Mouse (Mus musculus): Measurements from ENCODE around the gene Pdyn. TPM values are rescaled to one million over a fixed set of nuclear protein-coding genes. Genes with fewer than 3 reads are reported as not detected.

Pdyn gene
- polyA plus RNA-seq (2012; rRNA removed): not detected in 2 replicates

DNA sequence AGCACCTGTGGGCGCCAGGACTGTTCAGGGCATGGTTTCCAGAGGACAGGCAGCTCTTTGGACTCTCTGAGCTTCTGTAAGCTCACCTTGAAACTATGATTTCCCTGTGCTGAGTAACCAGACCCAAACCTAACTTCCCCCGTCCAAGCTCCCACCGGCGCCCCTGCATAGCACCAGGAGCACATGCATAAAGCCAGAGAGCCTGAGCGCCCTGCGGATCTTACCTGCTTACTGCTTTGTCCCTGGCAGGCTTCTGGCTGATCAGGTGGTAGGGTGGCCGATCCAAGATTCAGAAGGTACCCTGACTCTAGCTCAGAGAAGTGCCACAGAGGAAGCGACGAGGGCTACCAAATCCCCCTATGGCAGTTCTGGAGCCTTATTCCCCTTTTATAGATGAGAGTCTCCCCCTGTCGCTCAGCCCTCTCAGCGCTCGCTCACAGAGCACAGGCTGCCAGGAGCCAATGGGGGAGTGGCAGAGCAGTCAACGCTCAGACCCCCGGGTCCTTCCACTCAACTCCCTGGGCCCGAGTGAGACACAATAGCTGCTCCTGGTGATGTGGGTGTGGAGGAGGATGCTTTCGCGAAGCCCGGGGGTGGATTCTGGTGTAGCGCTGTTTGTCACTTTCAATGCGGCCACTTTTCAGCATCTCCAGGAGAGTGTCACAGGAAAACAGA lies at the start of gene Pdyn:
Gene Pdyn, minus strand, starts transcription at position 361 of the 675 bp plus-strand sequence.
- Histone ChIP-seq H3K27ac (ENCODE audit: control insufficient read depth, insufficient read depth, low read depth, low read length) (no peak within 1 kb of the TSS), H3K4me1 (ENCODE audit: control insufficient read depth, insufficient read depth, low read length) (peaks cover 3% of the 10 kb centered on the region; the same call in 1 of the 2 replicates), H3K36me3 (ENCODE audit: control insufficient read depth, insufficient read depth, low read length) (no peaks in the 10 kb centered on the region), H3K4me3 (ENCODE audit: control insufficient read depth, low read depth, low read length) (no peak within 1 kb of the TSS), H3K27me3 (ENCODE audit: control insufficient read depth, insufficient read depth, low read length) (no peaks in the 10 kb centered on the region)
- TF ChIP-seq POLR2A (IDR thresholded peaks at IDR 0.05; ENCODE audit: control insufficient read depth, low read depth, low read length): no peak
- TF ChIP-seq CTCF (IDR thresholded peaks at IDR 0.05; ENCODE audit: control insufficient read depth, insufficient read depth, insufficient replicate concordance, low read depth, low read length): no peak

- no peaks in the 10 kb centered on the region for H3K36me3 ChIP-seq (ENCODE audit: control insufficient read depth, insufficient read depth, low read length)
- no peak overlapping the region for H3K27ac ChIP-seq (ENCODE audit: control insufficient read depth, insufficient read depth, low read depth, low read length)
- no peak overlapping the region for H3K4me3 ChIP-seq (ENCODE audit: control insufficient read depth, low read depth, low read length)
- H3K4me1 ChIP-seq (ENCODE audit: control insufficient read depth, insufficient read depth, low read length): no peaks in the 10 kb centered on the region
- H3K27me3 ChIP-seq (ENCODE audit: control insufficient read depth, insufficient read depth, low read length): no peaks in the 10 kb centered on the region
- TF ChIP-seq POLR2A (IDR thresholded peaks at IDR 0.05; ENCODE audit: control insufficient read depth, low read depth, low read length) (no peak), CTCF (IDR thresholded peaks at IDR 0.05; ENCODE audit: control insufficient read depth, insufficient read depth, insufficient replicate concordance, low read depth, low read length) (no peak)
Measured at GRCm38 (mm10) chr2:129742016-129742415, 42.4 kb upstream of the Pdyn start.

DNA sequence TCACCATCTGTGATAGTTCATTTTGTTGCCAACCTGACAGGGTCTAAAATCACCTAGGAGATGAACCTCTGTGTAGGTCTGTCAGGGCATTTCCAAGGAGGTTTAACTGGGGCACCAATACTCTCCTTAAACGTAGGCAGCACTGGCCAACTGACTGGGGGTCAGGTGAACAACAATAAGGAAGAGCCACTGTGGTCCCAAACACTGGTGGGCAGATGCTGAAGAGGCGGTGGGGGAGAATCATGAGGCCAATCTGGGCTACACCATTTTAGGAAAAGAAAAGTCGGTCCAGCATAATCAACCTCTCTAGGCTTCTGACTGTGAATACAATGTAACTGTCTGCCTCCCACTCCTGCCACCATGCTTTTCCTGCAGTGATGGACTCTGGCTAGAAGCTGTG lies 40.9 kb upstream of the Pdyn start:
- Histone ChIP-seq H3K27me3 (ENCODE audit: control insufficient read depth, insufficient read depth, low read length) (no peaks in the 10 kb centered on the region), H3K4me3 (ENCODE audit: control insufficient read depth, low read depth, low read length) (no peak overlapping the region), H3K36me3 (ENCODE audit: control insufficient read depth, insufficient read depth, low read length) (no peaks in the 10 kb centered on the region), H3K27ac (ENCODE audit: control insufficient read depth, insufficient read depth, low read depth, low read length) (no peak overlapping the region), H3K4me1 (ENCODE audit: control insufficient read depth, insufficient read depth, low read length) (no peaks in the 10 kb centered on the region)
- TF ChIP-seq CTCF (IDR thresholded peaks at IDR 0.05; ENCODE audit: control insufficient read depth, insufficient read depth, insufficient replicate concordance, low read depth, low read length) (no peak), POLR2A (IDR thresholded peaks at IDR 0.05; ENCODE audit: control insufficient read depth, low read depth, low read length) (no peak)

DNA sequence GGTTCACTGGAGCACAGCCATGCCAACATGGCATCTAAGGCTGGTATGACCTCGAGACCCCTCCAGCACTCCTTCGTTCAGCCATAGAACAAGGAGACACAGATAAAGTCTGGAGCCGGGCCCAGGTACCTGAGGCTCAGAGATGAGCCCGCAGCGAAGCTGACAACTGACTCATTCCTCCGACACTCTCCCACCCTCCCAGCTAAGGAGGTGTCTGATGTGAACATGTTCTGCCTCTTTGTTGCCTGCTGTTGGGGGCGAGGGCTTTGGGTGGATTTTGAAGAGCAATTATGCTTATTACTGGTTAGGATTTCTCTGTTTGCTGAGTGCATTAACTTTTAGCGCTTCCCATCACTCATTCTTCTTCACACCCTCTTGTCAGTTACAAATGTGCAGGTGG lies 34.4 kb upstream of the Pdyn start:
- Histone ChIP-seq H3K27me3 (ENCODE audit: control insufficient read depth, insufficient read depth, low read length) (no peaks in the 10 kb centered on the region), H3K4me3 (ENCODE audit: control insufficient read depth, low read depth, low read length) (no peak overlapping the region), H3K36me3 (ENCODE audit: control insufficient read depth, insufficient read depth, low read length) (no peaks in the 10 kb centered on the region), H3K4me1 (ENCODE audit: control insufficient read depth, insufficient read depth, low read length) (no peaks in the 10 kb centered on the region), H3K27ac (ENCODE audit: control insufficient read depth, insufficient read depth, low read depth, low read length) (no peak overlapping the region)
- TF ChIP-seq CTCF (IDR thresholded peaks at IDR 0.05; ENCODE audit: control insufficient read depth, insufficient read depth, insufficient replicate concordance, low read depth, low read length) (no peak), POLR2A (IDR thresholded peaks at IDR 0.05; ENCODE audit: control insufficient read depth, low read depth, low read length) (no peak)

DNA sequence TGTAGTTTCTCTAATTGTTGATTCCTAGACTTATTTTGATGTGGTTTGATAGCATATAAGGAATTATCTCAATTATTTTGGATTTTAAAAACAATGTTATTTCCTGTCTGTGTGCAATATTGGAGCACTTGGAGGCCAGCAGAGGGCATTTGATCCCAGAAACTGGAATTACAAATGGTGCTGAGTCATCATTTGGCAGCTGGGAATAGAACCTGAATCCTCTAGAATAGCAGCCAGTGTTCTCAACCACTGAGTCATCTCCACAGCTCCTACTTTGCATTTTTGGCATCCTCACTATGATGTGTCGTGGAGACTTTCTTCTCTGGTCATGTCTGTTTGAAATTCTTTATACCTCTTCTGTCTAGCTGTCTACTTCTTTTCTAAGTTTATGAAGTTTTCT lies 30.0 kb upstream of the Pdyn start:
- Histone ChIP-seq H3K4me3 (ENCODE audit: control insufficient read depth, low read depth, low read length) (no peak overlapping the region), H3K27me3 (ENCODE audit: control insufficient read depth, insufficient read depth, low read length) (no peaks in the 10 kb centered on the region), H3K36me3 (ENCODE audit: control insufficient read depth, insufficient read depth, low read length) (no peaks in the 10 kb centered on the region), H3K4me1 (ENCODE audit: control insufficient read depth, insufficient read depth, low read length) (no peaks in the 10 kb centered on the region), H3K27ac (ENCODE audit: control insufficient read depth, insufficient read depth, low read depth, low read length) (no peak overlapping the region)
- TF ChIP-seq POLR2A (IDR thresholded peaks at IDR 0.05; ENCODE audit: control insufficient read depth, low read depth, low read length) (no peak), CTCF (IDR thresholded peaks at IDR 0.05; ENCODE audit: control insufficient read depth, insufficient read depth, insufficient replicate concordance, low read depth, low read length) (no peak)

- H3K4me1 ChIP-seq (ENCODE audit: control insufficient read depth, insufficient read depth, low read length): no peaks in the 10 kb centered on the region
- TF ChIP-seq POLR2A (IDR thresholded peaks at IDR 0.05; ENCODE audit: control insufficient read depth, low read depth, low read length) (no peak), CTCF (IDR thresholded peaks at IDR 0.05; ENCODE audit: control insufficient read depth, insufficient read depth, insufficient replicate concordance, low read depth, low read length) (peak; percentile 73; the same call in 1 of the 2 replicates)
- H3K36me3 ChIP-seq (ENCODE audit: control insufficient read depth, insufficient read depth, low read length): no peaks in the 10 kb centered on the region
- H3K4me3 ChIP-seq (ENCODE audit: control insufficient read depth, low read depth, low read length): no peak overlapping the region
- H3K27me3 ChIP-seq (ENCODE audit: control insufficient read depth, insufficient read depth, low read length): no peaks in the 10 kb centered on the region
- no peak overlapping the region for H3K27ac ChIP-seq (ENCODE audit: control insufficient read depth, insufficient read depth, low read depth, low read length)
Measured at GRCm38 (mm10) chr2:129715671-129716070, 16.0 kb upstream of the Pdyn start.

GRCm38 (mm10) chr2:129713026-129713544 lies 13.4 kb upstream of the Pdyn start:
- Histone ChIP-seq H3K27ac (ENCODE audit: control insufficient read depth, insufficient read depth, low read depth, low read length) (no peak overlapping the region), H3K4me1 (ENCODE audit: control insufficient read depth, insufficient read depth, low read length) (no peaks in the 10 kb centered on the region), H3K4me3 (ENCODE audit: control insufficient read depth, low read depth, low read length) (no peak overlapping the region), H3K27me3 (ENCODE audit: control insufficient read depth, insufficient read depth, low read length) (no peaks in the 10 kb centered on the region), H3K36me3 (ENCODE audit: control insufficient read depth, insufficient read depth, low read length) (no peaks in the 10 kb centered on the region)
- TF ChIP-seq POLR2A (IDR thresholded peaks at IDR 0.05; ENCODE audit: control insufficient read depth, low read depth, low read length): no peak
- TF ChIP-seq CTCF (IDR thresholded peaks at IDR 0.05; ENCODE audit: control insufficient read depth, insufficient read depth, insufficient replicate concordance, low read depth, low read length): no peak

Data from testis, adult 2 months (tissue).